Mouse (Mus musculus) embryonic fibroblast, embryonic 13.5 days (primary cell): ENCODE data around the gene Lmtk2. TPM values are rescaled to one million over a fixed set of nuclear protein-coding genes. Genes with fewer than 3 reads are reported as not detected.

ENCODE experiments used
- H3K27ac ChIP-seq: 2 replicates; pipeline ENCODE4 v1.5.1; 2012; ENCODE audit warnings: low read length, control low read depth, inconsistent platforms; ENCODE audit not compliant: insufficient read depth
- H3K4me1 ChIP-seq: 2 replicates; pipeline ENCODE4 v1.6.1; 2011; ENCODE audit warnings: low read length; ENCODE audit not compliant: control insufficient read depth, insufficient read depth
- H3K4me3 ChIP-seq: 2 replicates; pipeline ENCODE4 v1.5.1; 2011; ENCODE audit warnings: mild to moderate bottlenecking, control low read depth, low read length; ENCODE audit not compliant: insufficient read depth
- CTCF ChIP-seq: IDR thresholded peaks from 2 replicates; pipeline ENCODE4 v1.5.1; 2011; ENCODE audit warnings: mild to moderate bottlenecking, control low read depth, low read length, moderate library complexity, borderline replicate concordance; ENCODE audit not compliant: insufficient read depth
- POLR2A ChIP-seq: IDR thresholded peaks from 2 replicates; pipeline ENCODE4 v1.6.1; 2011; ENCODE audit warnings: low read depth, mild to moderate bottlenecking, control low read depth, low read length, moderate library complexity
- polyA plus RNA-seq: library from polyadenylated mRNA; stranded (reverse); fragments of >200 nt; gene quantifications from 2 replicates; pipeline ENCODE4 v1.2.4, GENCODE M21; 2011; ENCODE audit warnings: low read depth; ENCODE audit not compliant: missing spikeins, insufficient read length

Gene Lmtk2
- polyA plus RNA-seq, 1 experiment = 10.4 TPM

GRCm38 (mm10) chr5:144125979-144126755, 25.9 kb downstream of the Lmtk2 start:
- Histone ChIP-seq H3K27ac (no peak overlapping the region), H3K4me1 (peaks cover 16% of the 10 kb centered on the region), H3K4me3 (no peak overlapping the region)
- no peak for TF ChIP-seq POLR2A
- no peak for TF ChIP-seq CTCF

- no peak overlapping the region for H3K4me3 ChIP-seq
- H3K27ac ChIP-seq = no peak overlapping the region
- TF ChIP-seq CTCF (no peak), POLR2A (no peak)
- peaks cover 3% of the 10 kb centered on the region; the same call in 1 of the 2 replicates for H3K4me1 ChIP-seq
These were observed 43.3 kb downstream of the Lmtk2 start for GRCm38 (mm10) chr5:144143531-144143930.

GRCm38 (mm10) chr5:144146898-144147297, 46.7 kb downstream of the Lmtk2 start:
- Histone ChIP-seq H3K4me1 (peaks cover 9% of the 10 kb centered on the region), H3K4me3 (no peak overlapping the region), H3K27ac (no peak overlapping the region)
- no peak for TF ChIP-seq POLR2A
- no peak for TF ChIP-seq CTCF

- peaks cover 9% of the 10 kb centered on the region for H3K4me1 ChIP-seq
- no peak overlapping the region for H3K4me3 ChIP-seq
- no peak overlapping the region for H3K27ac ChIP-seq
- TF ChIP-seq POLR2A (no peak), CTCF (no peak)
These were observed 49.3 kb downstream of the Lmtk2 start for GRCm38 (mm10) chr5:144149530-144149929.

- H3K4me1 ChIP-seq = peaks cover 9% of the 10 kb centered on the region
- no peak overlapping the region; the same call in 1 of the 2 replicates for H3K27ac ChIP-seq
- TF ChIP-seq CTCF = no peak
- TF ChIP-seq POLR2A = no peak
These were observed 51.0 kb downstream of the Lmtk2 start for GRCm38 (mm10) chr5:144151270-144151669.

GRCm38 (mm10) chr5:144154528-144154927, 54.3 kb downstream of the Lmtk2 start:
- TF ChIP-seq CTCF (peak; percentile 33; the same call in 1 of the 2 replicates), POLR2A (no peak)
- no peak overlapping the region for H3K27ac ChIP-seq
- peaks cover 6% of the 10 kb centered on the region for H3K4me1 ChIP-seq
- no peak overlapping the region for H3K4me3 ChIP-seq

More at GRCm38 (mm10) chr5:144151270-144151669, 51.0 kb downstream of the Lmtk2 start:
- no peak overlapping the region for H3K4me3 ChIP-seq

- H3K4me3 ChIP-seq = no peak overlapping the region
- H3K4me1 ChIP-seq = no peaks in the 10 kb centered on the region
- no peak overlapping the region for H3K27ac ChIP-seq
- no peak for TF ChIP-seq CTCF
- no peak for TF ChIP-seq POLR2A
These were observed 58.4 kb downstream of the Lmtk2 start for GRCm38 (mm10) chr5:144158604-144159003.

GRCm38 (mm10) chr5:144159137-144159536, 58.9 kb downstream of the Lmtk2 start:
- no peak overlapping the region for H3K27ac ChIP-seq
- H3K4me3 ChIP-seq = no peak overlapping the region
- TF ChIP-seq POLR2A = no peak
- no peak for TF ChIP-seq CTCF
- no peaks in the 10 kb centered on the region for H3K4me1 ChIP-seq

- no peak for TF ChIP-seq POLR2A
- no peak for TF ChIP-seq CTCF
- Histone ChIP-seq H3K4me1 (no peaks in the 10 kb centered on the region), H3K27ac (no peak overlapping the region), H3K4me3 (no peak overlapping the region)
These were observed 62.0 kb downstream of the Lmtk2 start for GRCm38 (mm10) chr5:144162080-144162812.

- TF ChIP-seq POLR2A = no peak
- TF ChIP-seq CTCF = no peak
- H3K27ac ChIP-seq = no peak overlapping the region
- no peak overlapping the region for H3K4me3 ChIP-seq
- no peaks in the 10 kb centered on the region for H3K4me1 ChIP-seq
These were observed 62.7 kb downstream of the Lmtk2 start for GRCm38 (mm10) chr5:144162813-144163517.
